Mouse (Mus musculus) gastrocnemius, adult 8-10 months (tissue): ENCODE results near the gene Olfr885. TPM values are rescaled to one million over a fixed set of nuclear protein-coding genes. Genes with fewer than 3 reads are reported as not detected.

Experiments
- DNase-seq, 2 experiments: peaks; one replicate each; pipeline ENCODE4 v3.0.0; 2022; ENCODE audit warnings: low spot score in 2 of 2
- total RNA-seq, 4 experiments: library from RNA; stranded (reverse); gene quantifications; 2 replicates each; pipeline ENCODE4 v1.2.4; 2022

Olfr885 gene
- not detected for total RNA-seq

- no peak for DNase-seq
Observed at GRCm38 (mm10) chr9:38061022-38061421, at the start of gene Olfr885. Olfr885 (plus strand) TSS chr9:38061322.

- no peak for DNase-seq
Observed at GRCm38 (mm10) chr9:38025508-38025907, 35.6 kb upstream of the Olfr885 start, which contains the start of gene Olfr883. Olfr883 (plus strand) TSS chr9:38025808.

GRCm38 (mm10) chr9:38046255-38046654, 14.9 kb upstream of the Olfr885 start, which contains the start of gene Olfr884:
Olfr884 (plus strand) TSS chr9:38046555.
- no peak for DNase-seq

- DNase-seq: no peak
Observed at GRCm38 (mm10) chr9:38083772-38084171, 22.6 kb downstream of the Olfr885 start, which contains the start of gene Olfr887. Olfr887 (plus strand) TSS chr9:38084072.

GRCm38 (mm10) chr9:38107828-38108227, 46.7 kb downstream of the Olfr885 start, which contains the start of gene Olfr888:
Olfr888 (plus strand) TSS chr9:38108128.
- DNase-seq: no peak

Other genes with a start within 250 kb of the Olfr885 start
- not detected for gene Olfr877, start 207.1 kb upstream of the Olfr885 start, total RNA-seq
- gene Olfr145, start 164.6 kb upstream of the Olfr885 start, total RNA-seq: not detected
- not detected for gene Olfr878, start 143.5 kb upstream of the Olfr885 start, total RNA-seq
- not detected for gene Olfr881, start 69.5 kb upstream of the Olfr885 start, total RNA-seq
- gene Olfr883, start 35.5 kb upstream of the Olfr885 start, total RNA-seq: not detected
- not detected for gene Olfr884, start 14.8 kb upstream of the Olfr885 start, total RNA-seq
- gene Olfr887, start 22.8 kb downstream of the Olfr885 start, total RNA-seq: not detected
- gene Olfr888, start 46.8 kb downstream of the Olfr885 start, total RNA-seq: not detected
- gene Olfr889, start 53.9 kb downstream of the Olfr885 start, total RNA-seq: not detected
- gene Olfr890, start 81.2 kb downstream of the Olfr885 start, total RNA-seq: not detected
- gene Olfr891, start 119.5 kb downstream of the Olfr885 start, total RNA-seq: not detected
- not detected for gene Olfr893, start 147.0 kb downstream of the Olfr885 start, total RNA-seq
- not detected for gene Olfr894, start 156.7 kb downstream of the Olfr885 start, total RNA-seq
- gene Olfr143, start 191.5 kb downstream of the Olfr885 start, total RNA-seq: not detected
- gene Olfr895, start 206.5 kb downstream of the Olfr885 start, total RNA-seq: not detected
- not detected for gene Olfr896-ps1, start 229.8 kb downstream of the Olfr885 start, total RNA-seq